Mouse (Mus musculus): ENCODE results near the gene Pnpla7. TPM values are rescaled to one million over a fixed set of nuclear protein-coding genes. Genes with fewer than 3 reads are reported as not detected.
A peak's percentile ranks its signal among the peaks of the same experiment; 100 is the strongest.

The Pnpla7 gene
- polyA plus RNA-seq, 1 experiment from 2014 or later = 2.4 TPM

- WGBS = 84% methylated on average over 5 of the region's 5 CpGs
- Histone ChIP-seq H3K27ac (no peak overlapping the region), H3K9me3 (replicated peaks) (no peaks in the 10 kb centered on the region), H3K4me3 (no peak overlapping the region), H3K4me2 (no peak overlapping the region), H3K27me3 (no peaks in the 10 kb centered on the region), H3K4me1 (no peaks in the 10 kb centered on the region), H3K36me3 (ENCODE audit: poor library complexity, severe bottlenecking) (no peaks in the 10 kb centered on the region), H3K9ac (no peak overlapping the region)
- ATAC-seq = no peak
These were observed 109.7 kb downstream of the Pnpla7 start for GRCm38 (mm10) chr2:25085571-25085970.

- no peak overlapping the region for H3K4me2 ChIP-seq
- H3K9ac ChIP-seq = no peak overlapping the region
- 0 out of 2 replicates have a peak, but pooled peaks cover 5% of the 10 kb centered on the region for H3K27me3 ChIP-seq
- ATAC-seq = no peak
- H3K27ac ChIP-seq = no peak overlapping the region
- no peaks in the 10 kb centered on the region for H3K4me1 ChIP-seq
- no peaks in the 10 kb centered on the region for H3K36me3 ChIP-seq (ENCODE audit: poor library complexity, severe bottlenecking)
- no peaks in the 10 kb centered on the region for H3K9me3 ChIP-seq (replicated peaks)
- no peak overlapping the region for H3K4me3 ChIP-seq
- WGBS = 97% methylated on average over 2 of the region's 2 CpGs
These were observed 112.0 kb downstream of the Pnpla7 start for GRCm38 (mm10) chr2:25087842-25088241.

GRCm38 (mm10) chr2:25088636-25089035, 112.8 kb downstream of the Pnpla7 start:
- H3K27ac ChIP-seq = no peak overlapping the region
- no peak overlapping the region for H3K9ac ChIP-seq
- 80% methylated on average over 3 of the region's 3 CpGs for WGBS
- no peaks in the 10 kb centered on the region for H3K4me1 ChIP-seq
- 0 out of 2 replicates have a peak, but pooled peaks cover 5% of the 10 kb centered on the region for H3K27me3 ChIP-seq
- H3K9me3 ChIP-seq (replicated peaks) = no peaks in the 10 kb centered on the region
- no peak overlapping the region for H3K4me2 ChIP-seq
- no peaks in the 10 kb centered on the region for H3K36me3 ChIP-seq (ENCODE audit: poor library complexity, severe bottlenecking)
- no peak for ATAC-seq
- H3K4me3 ChIP-seq = no peak overlapping the region

GRCm38 (mm10) chr2:25094785-25095108, 118.9 kb downstream of the Pnpla7 start:
- Histone ChIP-seq H3K9ac (no peak overlapping the region), H3K4me1 (peaks cover 10% of the 10 kb centered on the region), H3K4me3 (no peak overlapping the region), H3K36me3 (ENCODE audit: poor library complexity, severe bottlenecking) (no peaks in the 10 kb centered on the region), H3K27me3 (peaks cover 8% of the 10 kb centered on the region), H3K27ac (no peak overlapping the region), H3K4me2 (no peak overlapping the region), H3K9me3 (replicated peaks) (no peaks in the 10 kb centered on the region)
- WGBS = 44% methylated on average over 17 of the region's 17 CpGs
- no peak for ATAC-seq

- H3K9me3 ChIP-seq (replicated peaks) = no peaks in the 10 kb centered on the region
- H3K36me3 ChIP-seq (ENCODE audit: poor library complexity, severe bottlenecking) = no peaks in the 10 kb centered on the region
- H3K27ac ChIP-seq = no peak within 1 kb of the TSS
- 54% methylated on average over 28 of the region's 28 CpGs for WGBS
- H3K4me1 ChIP-seq = peaks cover 15% of the 10 kb centered on the region
- ATAC-seq = no peak
- peaks cover 8% of the 10 kb centered on the region for H3K27me3 ChIP-seq
- H3K4me3 ChIP-seq = no peak within 1 kb of the TSS
- no peak within 1 kb of the TSS for H3K9ac ChIP-seq
- H3K4me2 ChIP-seq = no peak within 1 kb of the TSS
These were observed 119.4 kb downstream of the Pnpla7 start, which contains the start of gene Noxa1 for GRCm38 (mm10) chr2:25095109-25095850. Gene Noxa1, minus strand, starts transcription at chr2:25095149.

GRCm38 (mm10) chr2:25098005-25098615, 122.3 kb downstream of the Pnpla7 start:
- Histone ChIP-seq H3K27me3 (peaks cover 2% of the 10 kb centered on the region), H3K4me1 (peaks cover 18% of the 10 kb centered on the region), H3K9ac (no peak overlapping the region), H3K27ac (no peak overlapping the region), H3K9me3 (replicated peaks) (no peaks in the 10 kb centered on the region), H3K36me3 (ENCODE audit: poor library complexity, severe bottlenecking) (no peaks in the 10 kb centered on the region), H3K4me3 (no peak overlapping the region), H3K4me2 (no peak overlapping the region)
- ATAC-seq = no peak
- 90% methylated on average over 3 of the region's 3 CpGs for WGBS

- Histone ChIP-seq H3K4me2 (no peak overlapping the region), H3K9ac (no peak overlapping the region), H3K4me1 (peaks cover 18% of the 10 kb centered on the region), H3K9me3 (replicated peaks) (no peaks in the 10 kb centered on the region), H3K36me3 (ENCODE audit: poor library complexity, severe bottlenecking) (no peaks in the 10 kb centered on the region), H3K27ac (peak overlapping the region; percentile 16; the same call in 1 of the 2 replicates), H3K4me3 (no peak overlapping the region), H3K27me3 (peaks cover 2% of the 10 kb centered on the region)
- ATAC-seq = peak; percentile 61; the same call in 1 of the 2 replicates
- WGBS = 41% methylated on average over 5 of the region's 5 CpGs
These were observed 123.1 kb downstream of the Pnpla7 start for GRCm38 (mm10) chr2:25098956-25099355.

- ATAC-seq = peak; percentile 71; the same call in 1 of the 2 replicates
- H3K9ac ChIP-seq = no peak overlapping the region
- H3K36me3 ChIP-seq (ENCODE audit: poor library complexity, severe bottlenecking) = no peaks in the 10 kb centered on the region
- H3K4me3 ChIP-seq = no peak overlapping the region
- no peaks in the 10 kb centered on the region for H3K9me3 ChIP-seq (replicated peaks)
- H3K27ac ChIP-seq = peak overlapping the region; percentile 16; the same call in 1 of the 2 replicates
- peaks cover 1% of the 10 kb centered on the region; the same call in 1 of the 2 replicates for H3K27me3 ChIP-seq
- H3K4me1 ChIP-seq = peaks cover 18% of the 10 kb centered on the region
- H3K4me2 ChIP-seq = no peak overlapping the region
- WGBS = 55% methylated on average over 3 of the region's 3 CpGs
These were observed 123.9 kb downstream of the Pnpla7 start for GRCm38 (mm10) chr2:25099703-25100102.

Small RNA genes lying within 50 kb of the gene (microRNA-seq; reads per million reads assigned to microRNA genes)
- not detected for gene Gm22875
- not detected for gene Gm24328
- gene Mir7664 = not detected

Other genes starting within 250 kb of the Pnpla7 start
- gene Cacna1b, start 212.9 kb upstream of the Pnpla7 start, polyA plus RNA-seq (2015; fragmentation: Nextera tagmentation; extraction: Ambion mirVana) = 4.5 and 5.6 TPM in 2 replicates
- gene Ehmt1, start 56.4 kb upstream of the Pnpla7 start, polyA plus RNA-seq (2015; fragmentation: Nextera tagmentation; extraction: Ambion mirVana) = 152 and 156 TPM in 2 replicates
- gene Arrdc1, start 40.8 kb upstream of the Pnpla7 start, polyA plus RNA-seq (2015; fragmentation: Nextera tagmentation; extraction: Ambion mirVana) = 19.1 and 21.5 TPM in 2 replicates
- 10.2 and 12.1 TPM in 2 replicates for gene Zmynd19, start 26.2 kb upstream of the Pnpla7 start, polyA plus RNA-seq (2015; fragmentation: Nextera tagmentation; extraction: Ambion mirVana)
- 35.5 and 38.8 TPM in 2 replicates for gene Dph7, start 13.6 kb upstream of the Pnpla7 start, polyA plus RNA-seq (2015; fragmentation: Nextera tagmentation; extraction: Ambion mirVana)
- 163 and 175 TPM in 2 replicates for gene Mrpl41, start 935 bp upstream of the Pnpla7 start, polyA plus RNA-seq (2015; fragmentation: Nextera tagmentation; extraction: Ambion mirVana)
- gene Nsmf, start 78.3 kb downstream of the Pnpla7 start, polyA plus RNA-seq (2015; fragmentation: Nextera tagmentation; extraction: Ambion mirVana) = 125 and 129 TPM in 2 replicates
- gene Entpd8, start 104.3 kb downstream of the Pnpla7 start, polyA plus RNA-seq (2015; fragmentation: Nextera tagmentation; extraction: Ambion mirVana) = not detected in 2 replicates
- not detected in 2 replicates for gene Noxa1, start 119.1 kb downstream of the Pnpla7 start, polyA plus RNA-seq (2015; fragmentation: Nextera tagmentation; extraction: Ambion mirVana)
- gene Nrarp, start 204.7 kb downstream of the Pnpla7 start, polyA plus RNA-seq (2015; fragmentation: Nextera tagmentation; extraction: Ambion mirVana) = 29.2 and 30.8 TPM in 2 replicates
- 0.66 and 0.78 TPM in 2 replicates for gene Tor4a, start 220.9 kb downstream of the Pnpla7 start, polyA plus RNA-seq (2015; fragmentation: Nextera tagmentation; extraction: Ambion mirVana)
- 95.4 and 104 TPM in 2 replicates for gene Nelfb, start 235.5 kb downstream of the Pnpla7 start, polyA plus RNA-seq (2015; fragmentation: Nextera tagmentation; extraction: Ambion mirVana)
- gene Stpg3, start 238.6 kb downstream of the Pnpla7 start, polyA plus RNA-seq (2015; fragmentation: Nextera tagmentation; extraction: Ambion mirVana) = not detected in 2 replicates
- gene Fam166a, start 242.7 kb downstream of the Pnpla7 start, polyA plus RNA-seq (2015; fragmentation: Nextera tagmentation; extraction: Ambion mirVana) = 0.21 TPM in 1 of 2 replicates, not detected in the other
- 448 and 518 TPM in 2 replicates for gene Tubb4b, start 248.7 kb downstream of the Pnpla7 start, polyA plus RNA-seq (2015; fragmentation: Nextera tagmentation; extraction: Ambion mirVana)